Mouse (Mus musculus): Measurements from ENCODE around the gene Apoa2.

Gene Apoa2

DNA sequence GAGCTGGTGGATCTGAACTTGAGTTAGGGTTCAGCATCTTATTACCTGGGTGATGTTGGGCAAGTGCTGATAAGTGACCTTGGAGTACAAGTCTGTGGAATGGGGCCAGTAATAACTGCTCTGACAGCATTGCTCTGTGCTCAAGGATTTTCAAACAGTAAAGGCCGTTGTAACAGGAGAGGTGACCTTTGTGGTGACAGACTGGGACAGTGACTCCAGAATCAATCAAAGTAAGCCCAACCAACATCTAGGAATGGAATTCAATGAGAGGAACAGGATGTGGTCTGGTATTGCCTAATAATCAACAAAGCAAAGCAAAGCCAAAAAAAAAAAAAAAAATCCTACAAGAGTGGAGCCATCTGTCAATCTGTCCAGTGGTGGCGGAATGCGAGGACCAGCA is 35.5 kb downstream of the Apoa2 start:
- no peak for ATAC-seq (ENCODE audit: low TSS enrichment)

DNA sequence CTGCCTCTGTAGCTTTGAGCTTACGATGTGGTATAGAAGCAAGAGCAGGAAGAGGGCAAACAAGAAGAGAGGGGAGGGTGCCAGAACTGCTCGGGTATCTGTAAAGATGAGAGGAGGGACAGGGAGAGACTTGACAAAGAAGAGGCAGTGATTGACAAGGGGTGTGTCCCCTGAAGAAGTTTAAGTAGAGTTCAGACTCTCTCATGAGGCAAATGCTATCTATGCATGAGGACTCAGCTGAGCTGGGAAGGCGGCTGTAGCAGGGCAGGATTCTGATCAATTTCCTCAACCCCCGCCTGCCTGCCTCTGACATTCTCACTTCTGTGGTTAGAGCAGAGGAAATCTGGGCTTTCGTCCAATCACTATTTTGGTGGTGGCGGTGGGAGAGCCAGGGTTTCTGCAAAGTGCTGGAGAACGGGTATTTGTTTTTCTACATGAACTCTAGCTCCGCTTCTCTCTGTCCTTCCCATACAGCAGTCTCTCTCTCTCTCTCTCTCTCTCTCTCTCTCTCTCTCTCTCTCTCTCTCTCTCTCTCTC is 37.8 kb downstream of the Apoa2 start:
- peak; percentile 87 for ATAC-seq (ENCODE audit: low TSS enrichment)

DNA sequence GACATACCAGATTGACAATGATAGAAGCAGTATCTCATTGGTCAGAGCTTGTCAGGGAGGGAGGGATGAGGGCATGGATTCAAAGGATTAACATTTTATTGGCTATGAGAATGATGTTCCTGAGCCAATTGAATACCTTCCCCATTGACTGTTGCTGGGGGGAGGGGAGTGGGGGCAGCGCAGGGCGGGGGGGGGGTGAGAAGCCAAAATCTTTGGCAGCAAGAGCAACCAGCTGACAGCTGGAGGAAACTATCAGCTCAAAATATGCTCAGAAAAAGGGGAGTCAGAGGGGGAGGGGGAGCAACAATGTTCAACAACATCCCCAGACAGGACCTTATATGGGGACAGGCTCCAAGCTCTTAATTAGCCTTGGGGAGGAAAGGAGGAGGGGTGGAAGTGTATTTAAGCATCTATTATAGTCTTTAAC is 38.3 kb downstream of the Apoa2 start:
- peak; percentile 71 for ATAC-seq (ENCODE audit: low TSS enrichment)

DNA sequence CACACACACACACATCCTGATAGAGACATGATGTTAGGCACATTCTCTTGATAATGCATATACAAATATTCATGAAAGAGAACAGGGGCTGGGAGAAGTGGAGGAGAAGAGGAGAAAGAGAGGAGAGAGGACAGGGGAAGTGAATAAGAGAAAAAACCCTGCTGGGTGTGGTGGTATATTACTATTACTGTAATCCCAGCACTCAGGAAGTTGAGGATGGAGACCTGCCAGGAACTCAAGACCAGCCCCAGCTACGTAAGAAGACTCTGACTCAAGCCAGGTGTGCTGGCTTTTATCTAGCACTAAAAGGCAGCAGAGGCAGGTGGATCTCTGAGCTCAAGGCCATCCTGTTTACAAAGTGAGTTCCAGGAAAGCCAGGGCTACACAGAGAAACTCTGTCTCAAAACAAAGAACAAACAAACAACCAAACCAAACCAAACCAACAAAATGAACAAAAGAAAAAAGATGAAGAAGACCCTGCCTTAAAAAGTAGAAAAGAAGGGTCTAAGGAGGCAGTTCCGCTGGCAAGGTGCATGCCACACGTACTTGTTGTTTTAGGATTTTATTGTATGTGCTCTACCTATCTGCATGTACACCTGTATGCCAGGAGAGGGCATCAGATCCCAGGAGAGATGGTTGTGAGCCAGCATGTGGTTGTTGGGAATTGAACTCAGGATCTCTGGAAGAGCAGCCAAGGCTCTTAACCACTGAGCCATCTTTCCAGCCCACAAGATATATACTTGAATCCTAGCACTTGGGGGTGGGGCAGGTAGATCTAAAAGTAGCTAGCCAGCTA is 39.0 kb downstream of the Apoa2 start:
- no peak for ATAC-seq (ENCODE audit: low TSS enrichment)

DNA sequence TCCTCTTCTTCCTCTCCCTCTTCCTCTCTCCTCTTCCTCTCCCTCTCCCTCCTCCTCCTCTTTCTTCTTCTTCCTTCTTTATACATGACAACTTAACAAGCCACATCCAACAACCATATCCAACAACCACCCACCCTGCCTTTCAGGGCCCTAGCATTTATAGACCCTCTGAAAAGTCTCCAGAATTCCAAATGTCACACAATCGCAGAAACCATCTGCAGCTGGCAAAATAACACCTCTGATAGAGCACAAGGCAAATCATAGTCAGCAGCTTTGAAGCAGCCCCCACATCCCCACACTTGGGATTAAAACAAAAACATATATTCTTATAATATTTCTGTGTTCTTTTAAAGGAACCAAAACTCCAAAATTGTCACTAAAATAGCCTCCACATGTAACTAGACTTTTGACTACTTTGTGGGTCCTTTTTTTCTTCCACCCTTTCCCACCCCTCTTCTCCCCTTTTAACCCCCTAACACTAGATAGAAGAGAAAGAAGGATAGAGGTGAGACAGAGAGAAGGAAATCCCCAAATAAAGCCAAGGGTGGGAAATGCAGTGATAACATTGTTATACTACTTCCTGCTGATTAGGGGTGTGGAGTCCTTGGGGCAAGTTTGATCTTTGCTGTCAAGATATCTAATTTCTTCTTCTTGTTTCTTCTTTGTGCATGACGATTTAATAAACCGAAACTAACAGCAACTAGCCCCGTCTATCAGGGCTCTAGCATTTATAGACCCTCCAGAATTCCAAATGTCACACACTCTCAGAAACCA is 41.3 kb downstream of the Apoa2 start:
- no peak for ATAC-seq (ENCODE audit: low TSS enrichment)

DNA sequence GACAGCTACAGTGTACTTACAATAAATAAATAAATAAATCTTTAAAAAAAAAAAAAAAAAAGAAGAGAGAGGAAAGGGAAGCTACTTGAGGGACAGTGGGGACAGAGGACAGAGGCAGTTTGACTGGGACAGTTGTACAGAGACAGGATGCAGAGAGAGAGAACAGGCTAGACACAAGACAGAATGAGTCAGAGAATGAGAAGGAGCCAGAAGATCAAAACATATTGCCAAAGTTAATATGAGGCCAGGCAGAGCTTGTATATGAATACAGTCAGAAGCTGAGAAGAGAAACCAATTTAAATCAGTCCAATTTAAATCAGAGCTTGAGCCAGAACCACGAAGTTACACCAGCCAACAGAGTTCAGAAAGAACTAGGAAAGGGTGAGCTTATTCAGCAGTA is 43.5 kb downstream of the Apoa2 start:
- ATAC-seq (ENCODE audit: low TSS enrichment): no peak

DNA sequence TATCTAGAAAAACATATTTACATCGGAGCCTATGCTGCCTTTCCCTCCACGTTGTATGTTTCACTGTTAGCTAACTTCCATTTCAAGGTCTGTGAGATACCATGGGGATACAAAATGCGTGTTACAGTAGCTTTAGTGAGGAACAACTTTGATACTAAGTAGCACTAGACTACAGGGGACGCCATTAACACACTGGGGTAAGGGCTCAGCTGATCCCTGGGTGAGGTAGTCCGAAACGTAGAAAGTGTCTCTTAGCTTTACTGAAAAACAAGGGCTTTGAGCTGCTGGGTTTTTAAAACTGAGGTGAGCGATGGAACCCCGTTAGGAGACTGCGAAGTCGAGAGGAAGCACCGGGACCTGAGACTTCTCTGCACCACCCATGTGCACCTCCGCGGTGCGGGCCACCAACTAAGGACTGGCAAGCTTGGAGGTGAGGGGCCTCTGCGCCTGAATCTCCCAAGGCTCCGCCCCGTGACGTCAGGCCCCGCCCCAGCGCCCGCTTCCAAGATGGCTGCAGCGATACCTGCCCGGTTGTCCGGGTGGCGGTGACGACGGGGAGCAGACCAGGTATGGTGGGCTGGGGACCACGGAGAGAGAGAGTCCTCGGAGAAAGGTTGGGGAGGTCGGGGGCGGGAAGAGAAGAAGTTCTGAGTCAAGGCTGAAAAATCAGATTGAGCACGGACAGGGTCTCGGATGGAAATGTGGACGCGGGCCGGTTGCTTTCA is 45.2 kb downstream of the Apoa2 start, which contains the start of gene B4galt3:
Gene B4galt3, plus strand, starts transcription at position 481 of the 725 bp plus-strand sequence.
- ATAC-seq (ENCODE audit: low TSS enrichment): peak; percentile 97

DNA sequence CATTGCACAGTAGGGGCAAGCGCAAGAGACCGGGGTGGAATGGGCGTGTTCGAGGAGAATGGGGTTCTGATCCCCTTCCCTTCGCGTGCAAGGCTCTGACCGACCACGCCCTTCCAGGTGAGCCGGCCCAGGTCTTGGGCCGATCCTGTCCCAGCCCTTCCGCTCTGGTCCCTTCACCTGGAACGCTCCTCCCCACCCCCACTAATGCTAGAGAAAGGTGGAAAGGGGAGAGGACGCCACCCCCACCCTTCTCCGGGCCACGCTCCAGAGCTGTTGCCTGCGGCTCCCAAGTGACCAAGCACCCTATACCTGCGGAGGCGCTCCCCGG is 45.7 kb downstream of the Apoa2 start:
- ATAC-seq (ENCODE audit: low TSS enrichment): peak; percentile 28

DNA sequence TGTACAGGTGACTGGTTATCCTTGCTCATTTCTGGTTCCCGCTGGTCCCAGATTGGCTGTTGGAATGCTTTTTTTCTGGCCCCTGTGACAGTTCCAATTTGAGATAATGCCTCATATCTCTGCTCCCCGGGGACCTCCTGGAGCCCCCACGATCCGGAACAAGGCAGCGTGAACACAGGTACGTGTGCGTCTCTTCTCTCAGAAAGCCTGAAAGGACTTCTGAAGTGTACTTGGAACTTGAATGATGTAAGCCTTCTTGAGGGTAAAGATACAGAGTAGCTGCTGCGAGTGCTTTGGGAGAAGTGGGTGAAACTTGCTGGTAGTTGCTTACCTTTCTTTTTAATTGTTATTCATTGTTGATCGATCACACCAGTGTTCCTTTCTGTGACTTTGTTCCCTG is 46.3 kb downstream of the Apoa2 start:
- ATAC-seq (ENCODE audit: low TSS enrichment): no peak

DNA sequence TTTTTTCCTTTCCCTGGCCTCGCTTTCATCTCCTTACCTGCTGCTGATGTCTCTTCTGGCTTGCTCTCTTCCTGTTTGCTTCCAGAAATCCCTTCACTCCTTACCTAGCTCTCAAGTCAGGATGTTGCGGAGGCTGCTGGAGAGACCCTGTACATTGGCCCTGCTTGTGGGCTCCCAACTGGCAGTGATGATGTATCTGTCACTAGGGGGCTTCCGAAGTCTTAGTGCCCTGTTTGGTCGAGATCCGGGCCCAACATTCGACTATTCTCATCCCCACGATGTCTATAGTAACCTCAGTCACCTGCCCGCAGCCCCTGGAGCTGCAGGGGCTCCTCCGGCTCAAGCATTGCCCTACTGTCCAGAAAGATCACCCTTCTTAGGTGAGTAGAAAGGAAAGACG is 46.8 kb downstream of the Apoa2 start:
- no peak for ATAC-seq (ENCODE audit: low TSS enrichment)

DNA sequence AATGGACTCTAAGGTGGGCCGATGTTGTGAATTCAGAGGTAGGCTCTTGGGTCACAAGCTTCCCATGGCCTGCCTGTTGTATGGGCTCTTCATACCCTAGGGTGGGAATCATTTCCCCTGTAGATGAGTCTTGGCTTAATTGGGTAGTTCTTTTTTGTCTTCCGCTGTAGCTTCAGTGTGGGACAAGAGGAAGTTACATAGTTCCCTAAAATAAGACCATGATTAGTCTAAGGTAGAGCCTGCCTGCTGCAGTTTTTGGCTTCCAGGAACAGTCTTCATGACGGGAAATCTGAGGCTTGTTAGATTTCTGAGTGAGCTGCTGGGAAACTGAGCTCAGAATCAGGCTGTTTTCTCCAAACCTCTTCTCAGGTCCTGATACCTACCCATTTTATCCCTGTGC is 47.2 kb downstream of the Apoa2 start:
- ATAC-seq (ENCODE audit: low TSS enrichment): no peak

DNA sequence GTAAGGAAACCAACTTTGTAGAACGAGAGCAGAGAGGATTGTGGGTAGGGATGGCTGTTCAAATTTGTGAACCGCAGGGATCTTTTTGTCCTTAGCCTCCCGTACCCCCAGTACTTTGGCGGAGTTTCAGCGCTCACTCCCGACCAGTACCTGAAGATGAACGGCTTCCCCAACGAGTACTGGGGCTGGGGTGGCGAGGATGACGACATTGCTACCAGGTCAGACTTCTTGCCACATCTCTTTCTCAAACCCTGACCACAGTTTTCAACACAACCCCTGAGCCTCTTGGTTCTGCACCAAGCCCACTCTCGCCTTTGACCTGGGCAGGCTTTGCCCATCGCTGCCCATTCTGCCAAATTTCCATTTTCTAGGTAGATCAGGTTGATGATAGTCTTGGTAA is 49.3 kb downstream of the Apoa2 start:
- no peak for ATAC-seq (ENCODE audit: low TSS enrichment)

DNA sequence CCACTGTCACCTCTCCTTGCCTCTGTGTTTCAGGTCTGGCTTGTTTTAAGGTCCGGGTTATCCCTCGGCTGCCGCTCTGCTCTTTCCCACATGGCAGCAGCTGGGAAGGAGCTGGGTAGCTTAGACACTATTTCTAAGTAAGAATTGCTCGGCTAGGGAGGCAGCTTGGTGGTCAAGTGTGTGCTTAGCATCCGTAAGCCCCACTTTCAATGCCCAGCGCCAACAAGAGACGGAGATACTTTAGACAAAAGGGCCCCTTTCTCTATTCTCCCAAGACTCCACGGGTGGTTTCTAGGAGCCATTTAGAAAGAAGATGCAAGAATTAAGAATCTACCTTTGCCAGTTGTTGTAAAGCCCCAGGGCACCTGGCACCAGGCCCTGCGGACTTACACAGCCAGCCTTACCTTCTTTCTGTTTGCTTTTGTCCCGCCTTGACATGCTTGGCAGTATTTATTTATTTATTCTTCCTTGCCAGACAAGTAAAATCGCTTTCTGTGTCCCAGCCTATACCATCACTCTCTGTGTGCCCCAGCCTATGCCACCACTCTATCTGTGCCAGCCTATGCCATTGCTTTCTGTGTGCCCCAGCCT is 50.4 kb downstream of the Apoa2 start:
- ATAC-seq (ENCODE audit: low TSS enrichment): no peak
